Mouse (Mus musculus): ENCODE measurements around the gene Agtr1a.

The Agtr1a gene

DNA sequence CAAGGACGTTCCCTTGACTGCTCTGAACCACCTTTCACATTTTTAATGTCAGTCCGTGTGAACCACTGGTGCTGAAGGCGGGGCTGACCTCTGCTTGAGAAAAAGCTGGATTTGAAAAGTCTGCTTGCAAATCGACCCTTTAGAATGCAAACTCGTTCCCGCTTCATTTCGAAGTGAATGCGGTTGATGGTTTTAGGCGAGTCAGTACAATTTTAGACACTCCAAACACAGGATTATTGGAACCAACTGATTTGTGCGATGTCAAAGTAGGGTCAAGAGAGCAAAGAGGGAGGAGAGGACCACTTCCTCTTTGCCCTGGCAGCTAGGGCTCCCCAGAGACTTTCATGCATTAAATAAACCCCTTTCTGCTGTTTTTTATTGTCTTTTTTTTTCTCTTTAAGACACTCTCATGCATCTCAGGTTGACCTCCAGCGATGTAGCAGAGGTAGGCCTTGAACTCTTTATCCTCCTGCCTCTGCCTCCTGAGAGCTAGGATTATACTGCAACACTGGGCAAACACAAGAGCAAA lies 27.9 kb downstream of the Agtr1a start:
- no peak for DNase-seq (ENCODE audit: low spot score in 2 of 2)

DNA sequence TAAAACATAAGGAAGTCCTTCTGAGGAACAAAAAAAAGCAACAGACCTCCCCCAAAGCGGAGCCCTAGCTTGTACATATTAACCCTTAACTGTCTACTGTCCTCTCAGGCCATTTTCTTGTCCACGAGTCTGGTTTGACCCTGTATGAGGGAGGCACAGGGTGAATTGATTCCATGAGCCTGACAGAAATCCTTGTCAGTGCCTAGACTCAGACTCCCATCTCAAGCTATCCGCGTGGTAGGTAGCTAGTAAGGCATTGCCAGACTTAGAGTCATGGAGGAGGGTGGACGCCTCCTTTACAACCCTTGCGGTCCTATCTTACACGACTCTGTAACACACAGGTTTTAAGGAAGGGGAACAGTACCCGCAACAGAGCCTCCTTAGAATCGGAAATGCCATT lies 28.5 kb downstream of the Agtr1a start:
- no peak for DNase-seq (ENCODE audit: low spot score in 2 of 2)

DNA sequence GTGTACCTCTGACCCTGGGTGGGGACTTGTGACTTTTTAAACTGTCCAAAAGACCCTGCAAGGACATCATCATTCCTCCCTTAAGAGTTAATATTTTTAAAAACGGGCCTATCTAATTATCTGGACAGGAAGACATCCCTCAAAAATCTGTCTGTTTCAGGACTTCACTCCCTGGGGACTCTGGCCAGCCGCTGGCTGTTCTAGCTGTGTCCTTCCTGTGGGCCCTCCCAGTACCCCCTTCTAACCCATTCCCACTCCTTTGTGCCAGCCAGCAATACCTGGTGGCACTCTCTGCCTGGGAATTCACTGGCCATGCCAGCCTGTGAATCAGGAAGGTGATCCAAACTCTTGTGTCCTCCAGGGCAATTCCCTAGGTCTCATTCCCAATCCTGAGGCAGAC lies 29.1 kb downstream of the Agtr1a start:
- DNase-seq (ENCODE audit: low spot score in 2 of 2), result no peak

DNA sequence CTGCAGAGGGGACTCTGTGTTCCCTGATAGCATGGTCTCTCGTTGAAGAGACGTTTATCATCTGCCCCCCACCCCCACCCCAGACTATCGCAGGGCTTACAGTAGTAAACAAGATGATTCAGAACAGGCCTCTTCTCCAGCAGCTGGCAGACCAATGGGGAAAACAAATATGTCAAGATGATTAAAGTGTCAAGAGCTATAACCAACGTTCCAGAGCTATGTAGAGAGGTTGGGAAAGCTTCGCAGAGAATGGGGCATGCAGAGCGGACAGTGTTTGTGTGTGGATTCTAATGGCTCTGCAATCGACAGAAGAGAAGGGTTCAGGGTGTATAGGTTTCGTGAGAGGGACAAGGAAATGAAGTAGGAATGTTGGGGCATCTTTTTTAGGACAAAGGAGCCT lies 31.9 kb downstream of the Agtr1a start:
- no peak for DNase-seq (ENCODE audit: low spot score in 2 of 2)

DNA sequence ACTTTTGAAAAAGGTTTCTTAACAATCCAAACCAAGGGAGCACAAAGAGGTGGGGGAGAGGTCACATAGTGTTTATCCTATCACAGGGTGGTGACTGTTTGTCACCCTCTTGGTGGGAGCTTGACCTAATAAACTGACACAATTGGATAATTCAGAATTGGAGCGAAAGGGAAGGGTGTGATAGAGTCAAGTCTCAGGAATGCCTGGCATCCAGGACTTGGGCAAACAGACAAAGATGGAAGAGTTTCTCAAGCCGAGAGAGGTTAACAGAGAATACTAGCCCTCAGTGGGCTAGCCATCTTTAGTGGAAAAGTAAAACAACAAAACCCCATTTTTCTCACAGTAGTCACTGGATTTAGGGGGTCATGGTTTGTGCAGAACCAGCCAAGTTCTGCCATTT lies 32.5 kb downstream of the Agtr1a start:
- no peak for DNase-seq (ENCODE audit: low spot score in 2 of 2)

DNA sequence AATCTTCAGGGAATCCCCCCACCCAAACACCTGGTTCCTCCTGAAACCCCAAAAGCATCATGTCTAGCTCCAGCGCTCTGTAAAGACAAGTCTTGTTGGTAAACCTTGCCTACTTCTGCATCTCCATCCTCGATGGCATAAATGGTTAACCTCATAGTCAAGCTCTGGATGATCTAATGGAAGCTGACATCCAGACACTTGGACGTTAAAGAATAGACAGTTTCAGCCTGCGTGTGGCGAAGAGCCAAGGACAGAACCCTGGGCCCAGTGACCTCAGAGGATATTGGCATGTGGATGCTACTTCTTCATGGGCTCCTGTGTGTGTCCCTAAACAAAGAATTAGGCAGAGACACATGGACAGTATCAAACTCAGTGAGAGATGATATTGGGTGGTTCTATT lies 42.6 kb downstream of the Agtr1a start:
- no peak for DNase-seq (ENCODE audit: low spot score in 2 of 2)

DNA sequence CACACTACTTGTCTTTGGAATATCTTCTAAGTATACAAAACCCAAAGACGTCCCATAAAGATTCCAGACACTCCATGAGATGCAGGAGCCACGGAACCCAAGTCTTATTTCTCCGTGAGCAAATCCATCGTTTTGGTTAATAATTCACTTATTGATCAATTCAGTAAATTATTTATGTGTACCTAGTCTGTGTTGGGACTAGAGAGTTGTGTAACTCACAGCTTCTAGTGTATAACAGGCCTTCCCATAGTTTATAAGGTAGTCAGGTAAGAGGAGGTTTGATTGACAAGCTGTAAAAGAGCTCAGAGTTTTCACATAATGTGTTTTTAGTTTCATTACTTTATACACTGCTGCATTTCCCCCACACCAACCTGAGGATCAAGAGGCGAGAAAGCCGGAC lies 48.9 kb downstream of the Agtr1a start:
- no peak for DNase-seq (ENCODE audit: low spot score in 2 of 2)

DNA sequence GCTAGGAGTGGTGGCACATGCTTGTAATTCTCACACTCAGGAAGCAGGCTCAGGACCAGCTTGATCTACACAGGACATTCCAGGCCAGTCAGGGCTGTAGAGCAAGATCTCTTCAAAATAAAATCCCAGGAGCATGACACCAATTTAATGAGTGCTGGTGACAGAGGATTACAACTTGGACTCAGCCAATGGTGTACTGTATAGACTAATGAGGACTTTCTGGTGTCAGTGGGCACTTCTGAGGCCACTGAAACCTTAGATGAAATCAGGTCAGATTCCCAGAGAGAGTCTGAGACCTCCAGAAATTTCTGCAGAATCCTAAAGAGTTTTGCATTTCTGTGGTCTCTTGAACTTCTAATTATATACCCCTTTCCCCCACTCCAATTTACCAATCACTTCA lies 57.9 kb downstream of the Agtr1a start:
- DNase-seq (ENCODE audit: low spot score in 2 of 2), result no peak

DNA sequence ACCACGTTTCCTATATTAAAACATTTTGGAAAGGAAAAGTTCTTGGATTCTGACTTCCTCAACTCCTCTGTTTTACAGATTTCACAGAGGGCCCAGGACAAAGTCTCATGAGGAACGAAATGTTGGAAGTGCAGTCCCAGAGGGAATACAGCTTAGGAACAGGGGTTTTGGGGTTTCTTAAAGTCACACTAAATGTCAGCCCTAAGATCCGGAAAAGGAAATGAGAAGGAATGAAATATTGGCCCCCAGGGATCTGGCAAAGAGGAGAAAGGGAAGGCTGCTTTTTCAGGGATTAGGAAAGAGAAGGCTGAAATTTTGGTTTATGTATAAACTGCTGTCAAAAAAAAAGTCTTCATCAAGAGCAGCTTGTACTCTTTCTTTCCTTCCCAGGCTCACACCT lies 60.2 kb downstream of the Agtr1a start:
- no peak for DNase-seq (ENCODE audit: low spot score in 2 of 2)

DNA sequence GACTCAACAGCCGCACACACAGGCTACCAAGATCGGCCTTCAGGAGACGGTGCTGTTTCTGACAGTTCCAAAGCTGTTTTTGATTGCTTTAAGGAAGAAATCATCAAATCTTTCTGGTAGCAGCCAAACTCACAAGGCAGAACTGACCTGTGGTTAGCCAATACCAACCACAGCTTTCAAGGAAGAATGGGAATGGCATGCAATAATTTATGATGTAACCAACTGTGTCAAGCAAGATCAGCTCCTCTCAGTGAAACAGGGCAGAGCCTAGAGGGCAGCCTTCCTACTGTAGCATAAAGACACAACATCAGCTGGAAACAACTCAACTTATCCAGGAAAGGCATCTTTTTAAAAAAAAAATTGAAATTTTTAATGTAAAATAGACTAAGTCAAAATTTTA lies 62.6 kb downstream of the Agtr1a start:
- DNase-seq (ENCODE audit: low spot score in 2 of 2), result no peak

DNA sequence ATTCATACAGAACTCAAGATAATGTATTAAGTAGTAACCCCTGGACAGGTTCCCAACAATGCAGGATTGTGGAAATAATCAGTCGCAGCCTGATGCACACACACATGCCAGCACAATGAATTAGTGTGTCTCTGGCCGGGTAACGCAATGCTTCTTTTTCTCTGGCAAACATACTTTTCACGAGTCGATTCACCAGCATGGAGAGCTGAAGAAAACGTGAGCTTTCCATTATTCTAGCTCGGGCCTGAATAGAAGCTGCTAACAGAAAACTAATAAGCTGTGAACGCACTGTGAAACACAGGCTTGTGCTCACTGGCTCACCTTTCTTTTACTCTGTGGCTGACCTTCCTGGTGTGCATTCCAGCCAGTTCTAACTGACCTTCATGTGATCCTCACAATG lies 64.4 kb downstream of the Agtr1a start:
- no peak for DNase-seq (ENCODE audit: low spot score in 2 of 2)

DNA sequence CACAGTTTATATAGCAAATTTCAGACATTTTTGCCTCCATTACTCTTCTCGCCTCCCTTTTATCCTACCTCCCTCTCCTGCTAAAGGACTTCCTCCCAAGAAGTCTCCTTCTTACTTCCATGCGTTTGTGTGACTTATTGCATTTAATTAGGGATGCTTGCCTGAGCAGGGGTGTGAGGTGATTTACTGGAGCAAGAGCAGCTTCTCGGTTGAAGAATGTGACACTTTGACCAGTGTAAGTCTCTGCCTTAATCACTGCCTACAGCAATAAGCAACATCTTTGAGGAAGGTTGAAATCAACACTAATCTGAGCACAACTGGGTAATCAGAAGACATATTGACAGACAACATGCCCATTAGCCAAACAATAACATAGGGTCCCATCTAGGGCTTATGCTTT lies 67.6 kb downstream of the Agtr1a start:
- no peak for DNase-seq (ENCODE audit: low spot score in 2 of 2)

DNA sequence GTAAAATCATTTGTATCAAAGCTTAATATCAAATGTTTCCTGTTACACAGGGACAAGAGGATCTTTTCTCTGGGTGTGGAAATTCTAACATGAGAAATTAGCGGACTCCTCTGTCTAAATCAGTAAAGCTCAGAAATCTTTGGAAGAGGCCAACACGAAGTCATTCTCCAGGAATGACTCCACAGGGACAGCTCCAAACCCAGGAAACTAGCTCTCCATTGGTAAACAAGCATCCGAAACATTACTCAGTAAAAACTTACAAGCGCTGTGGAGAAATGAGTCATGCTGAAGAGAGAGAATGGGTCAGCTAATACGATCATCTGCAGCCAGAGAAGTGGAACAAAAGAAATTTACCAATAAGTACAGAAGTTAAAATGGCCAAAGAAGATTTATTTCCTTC lies 82.4 kb downstream of the Agtr1a start:
- no peak for DNase-seq (ENCODE audit: low spot score in 2 of 2)

DNA sequence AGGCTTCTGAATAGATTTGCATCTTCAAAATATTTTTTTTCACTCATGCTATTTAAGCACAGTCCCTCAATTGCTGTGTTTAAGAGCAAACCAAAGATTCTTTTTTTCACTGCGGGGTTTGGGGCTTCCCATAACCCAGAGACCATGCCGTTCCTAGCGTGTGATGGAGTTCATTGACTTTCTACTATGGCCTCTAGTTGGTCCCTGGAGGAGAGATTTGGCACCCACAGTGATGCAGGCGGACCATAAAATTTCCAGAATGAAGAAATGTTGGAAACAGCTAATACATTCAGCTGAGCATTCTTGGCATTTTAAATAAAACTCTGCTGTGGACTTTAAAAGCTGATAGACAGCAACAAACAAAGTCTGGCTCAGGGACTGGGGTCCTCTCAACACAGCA lies 90.8 kb downstream of the Agtr1a start:
- DNase-seq (ENCODE audit: low spot score in 2 of 2), result no peak

DNA sequence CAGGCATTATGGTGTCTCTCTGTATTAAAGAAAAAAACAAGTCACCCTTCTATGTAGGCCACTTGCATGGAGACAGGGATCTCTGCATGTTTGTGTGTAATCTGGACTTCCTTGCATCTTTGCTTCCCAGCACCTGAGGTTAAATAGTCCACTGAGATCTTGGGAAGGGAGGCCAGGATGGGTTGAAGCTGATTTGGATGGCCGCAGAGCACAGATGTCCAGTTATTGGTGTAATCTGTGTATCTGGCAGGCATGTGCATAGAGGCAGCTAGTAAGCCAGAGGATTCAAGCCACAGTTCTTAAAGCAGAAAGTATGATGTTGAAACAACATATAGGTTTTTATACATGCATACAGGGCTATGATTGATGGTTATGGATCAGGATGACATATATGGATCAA lies 91.2 kb downstream of the Agtr1a start:
- no peak for DNase-seq (ENCODE audit: low spot score in 2 of 2)
